Mouse (Mus musculus): ENCODE data around the gene Adamts9. TPM values are rescaled to one million over a fixed set of nuclear protein-coding genes. Genes with fewer than 3 reads are reported as not detected.

The Adamts9 gene
- total RNA-seq (2012; rRNA removed) (not detected in 2 replicates), total RNA-seq (2014; rRNA removed) (not detected in 2 replicates), polyA plus RNA-seq (2012; ENCODE audit: insufficient read length, low read depth) (not detected in 2 replicates)

- no peak for DNase-seq (ENCODE audit: extremely low read depth)
- TF ChIP-seq SIN3A (IDR thresholded peaks at IDR 0.05; ENCODE audit: low read length) (no peak), NELFE (IDR thresholded peaks at IDR 0.05; ENCODE audit: low read depth, low read length) (no peak), GABPA (IDR thresholded peaks at IDR 0.05; ENCODE audit: insufficient replicate concordance, low read depth, low read length) (no peak), EP300 (IDR thresholded peaks at IDR 0.05; ENCODE audit: low read length) (no peak)
- H3K27ac ChIP-seq (ENCODE audit: insufficient read depth, low read depth) = no peak within 1 kb of the TSS
These were observed at the start of gene Adamts9 for GRCm38 (mm10) chr6:92943057-92943781. Adamts9 (minus strand) TSS chr6:92943492.

DNA sequence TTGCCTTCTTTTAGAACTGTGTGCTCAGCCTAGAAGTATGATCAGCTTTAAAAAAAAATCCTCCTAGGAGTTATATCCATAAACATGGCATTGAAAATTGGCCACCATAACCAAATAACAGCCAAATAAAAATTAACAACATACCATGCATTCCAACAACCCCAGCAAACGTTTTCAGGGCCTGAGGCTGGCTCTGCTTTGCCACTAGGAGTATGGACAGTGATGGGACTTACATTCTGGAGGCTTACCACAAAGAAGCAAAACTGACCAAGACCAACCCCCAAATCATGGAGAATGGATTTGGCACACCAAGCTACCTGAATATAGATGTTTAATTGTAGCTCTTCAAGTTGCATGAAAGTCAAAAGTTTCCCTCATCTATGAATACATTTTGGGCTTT is 48.3 kb upstream of the Adamts9 start:
- Histone ChIP-seq H3K4me3 (replicated peaks in 1 of 3; ENCODE audit: low read depth in 2 of 3, low read length in 2 of 3, poor library complexity in 1 of 3) (no peak overlapping the region), H3K9ac (ENCODE audit: insufficient read depth, low read depth) (no peak overlapping the region), H3K27ac (ENCODE audit: insufficient read depth, low read depth) (no peak overlapping the region), H3K4me1 (ENCODE audit: control insufficient read depth in 1 of 2, insufficient read depth in 2 of 2) (no peaks in the 10 kb centered on the region), H3K4me2 (ENCODE audit: insufficient read depth, low read depth, poor library complexity, severe bottlenecking) (no peak overlapping the region), H3K9me3 (replicated peaks; ENCODE audit: low read length) (peaks cover 64% of the 10 kb centered on the region), H3K27me3 (replicated peaks) (no peaks in the 10 kb centered on the region), H3K79me2 (replicated peaks; ENCODE audit: control insufficient read depth, extremely low read depth, insufficient read depth, poor library complexity, severe bottlenecking) (no peaks in the 10 kb centered on the region), H3K36me3 (replicated peaks in 1 of 2; ENCODE audit: control insufficient read depth in 1 of 2, insufficient read depth in 1 of 2, low read length in 1 of 2) (no peaks in the 10 kb centered on the region)
- dilution Hi-C loops (cut with MboI; ENCODE audit: extremely low pct_ligation_motif_present, extremely low pct_unique_long_range_greater_than_20kb, low sequenced_read_pairs) = no loop called here
- in situ Hi-C loops (cut with MboI; ENCODE audit: low pct_ligation_motif_present, low pct_unique_long_range_greater_than_20kb, low sequenced_read_pairs) = no loop called here
- no peak for DNase-seq (ENCODE audit: extremely low read depth)
- TF ChIP-seq RAD21 (IDR thresholded peaks at IDR 0.05; ENCODE audit: low read depth, low read length) = no peak
- no peak for TF ChIP-seq POLR2A (IDR thresholded peaks at IDR 0.05; ENCODE audit: low read depth, low read length)
- TF ChIP-seq JUN (IDR thresholded peaks at IDR 0.05; ENCODE audit: insufficient read depth, low read depth, low read length) = no peak

More at GRCm38 (mm10) chr6:92943057-92943781, at the start of gene Adamts9:
- dilution Hi-C loops (cut with MboI; ENCODE audit: extremely low pct_ligation_motif_present, extremely low pct_unique_long_range_greater_than_20kb, low sequenced_read_pairs) = no loop called here
- in situ Hi-C loops (cut with MboI; ENCODE audit: low pct_ligation_motif_present, low pct_unique_long_range_greater_than_20kb, low sequenced_read_pairs) = no loop called here
- no peaks in the 10 kb centered on the region for H3K79me2 ChIP-seq (replicated peaks; ENCODE audit: control insufficient read depth, extremely low read depth, insufficient read depth, poor library complexity, severe bottlenecking)
- H3K27me3 ChIP-seq (replicated peaks) = no peaks in the 10 kb centered on the region
- no peaks in the 10 kb centered on the region for H3K36me3 ChIP-seq (replicated peaks in 1 of 2; ENCODE audit: control insufficient read depth in 1 of 2, insufficient read depth in 1 of 2, low read length in 1 of 2)
- no peak within 1 kb of the TSS for H3K4me2 ChIP-seq (ENCODE audit: insufficient read depth, low read depth, poor library complexity, severe bottlenecking)
- H3K4me1 ChIP-seq (ENCODE audit: control insufficient read depth in 1 of 2, insufficient read depth in 2 of 2) = no peaks in the 10 kb centered on the region
- peaks cover 84% of the 10 kb centered on the region for H3K9me3 ChIP-seq (replicated peaks; ENCODE audit: low read length)
- H3K9ac ChIP-seq (ENCODE audit: insufficient read depth, low read depth) = no peak within 1 kb of the TSS
- no peak within 1 kb of the TSS for H3K4me3 ChIP-seq (replicated peaks in 1 of 3; ENCODE audit: low read depth in 2 of 3, low read length in 2 of 3, poor library complexity in 1 of 3)

DNA sequence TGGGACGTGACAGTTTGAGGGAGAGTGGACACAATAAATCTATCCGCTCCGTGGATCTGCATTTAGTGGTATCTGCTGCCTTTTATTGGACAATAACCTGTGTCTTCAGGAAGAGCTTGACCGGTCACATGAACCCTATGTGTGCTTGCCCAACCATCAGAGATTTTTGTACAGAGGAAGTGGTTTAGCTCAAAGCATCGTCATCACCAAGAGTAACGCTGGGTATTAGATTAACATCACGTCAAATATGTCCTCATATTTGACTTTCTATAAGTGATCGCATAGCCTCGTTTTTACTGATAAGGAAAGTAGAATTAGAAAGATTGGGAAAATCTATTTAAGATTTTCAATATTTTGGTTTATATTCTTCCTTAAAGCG is 45.3 kb upstream of the Adamts9 start:
- Histone ChIP-seq H3K36me3 (replicated peaks in 1 of 2; ENCODE audit: control insufficient read depth in 1 of 2, insufficient read depth in 1 of 2, low read length in 1 of 2) (no peaks in the 10 kb centered on the region), H3K4me2 (ENCODE audit: insufficient read depth, low read depth, poor library complexity, severe bottlenecking) (no peak overlapping the region), H3K27ac (ENCODE audit: insufficient read depth, low read depth) (no peak overlapping the region), H3K27me3 (replicated peaks) (no peaks in the 10 kb centered on the region), H3K9ac (ENCODE audit: insufficient read depth, low read depth) (no peak overlapping the region), H3K4me3 (replicated peaks in 1 of 3; ENCODE audit: low read depth in 2 of 3, low read length in 2 of 3, poor library complexity in 1 of 3) (no peak overlapping the region), H3K9me3 (replicated peaks; ENCODE audit: low read length) (peaks cover 71% of the 10 kb centered on the region), H3K4me1 (ENCODE audit: control insufficient read depth in 1 of 2, insufficient read depth in 2 of 2) (no peaks in the 10 kb centered on the region), H3K79me2 (replicated peaks; ENCODE audit: control insufficient read depth, extremely low read depth, insufficient read depth, poor library complexity, severe bottlenecking) (no peaks in the 10 kb centered on the region)
- TF ChIP-seq MYC (IDR thresholded peaks at IDR 0.05; ENCODE audit: low read depth, low read length) (no peak), E2F4 (IDR thresholded peaks at IDR 0.05; ENCODE audit: insufficient replicate concordance, low read depth, low read length) (no peak), ELF1 (IDR thresholded peaks at IDR 0.05; ENCODE audit: low read depth, low read length) (no peak), SIN3A (IDR thresholded peaks at IDR 0.05; ENCODE audit: low read length) (no peak), ZNF384 (IDR thresholded peaks at IDR 0.05; ENCODE audit: low read depth, low read length) (no peak), PAX5 (IDR thresholded peaks at IDR 0.05; ENCODE audit: low read length) (no peak), MXI1 (IDR thresholded peaks at IDR 0.05; ENCODE audit: low read depth, low read length) (no peak), BHLHE40 (IDR thresholded peaks at IDR 0.05; ENCODE audit: low read depth, low read length) (no peak), HCFC1 (IDR thresholded peaks at IDR 0.05; ENCODE audit: low read depth, low read length) (no peak), CHD1 (IDR thresholded peaks at IDR 0.05; ENCODE audit: low read depth, low read length) (no peak), POLR2AphosphoS2 (IDR thresholded peaks at IDR 0.05; ENCODE audit: low read depth, low read length) (no peak), MAFK (IDR thresholded peaks at IDR 0.05; ENCODE audit: insufficient replicate concordance, low read length) (no peak), JUN (IDR thresholded peaks at IDR 0.05; ENCODE audit: insufficient read depth, low read depth, low read length) (no peak)
- dilution Hi-C loops (cut with MboI; ENCODE audit: extremely low pct_ligation_motif_present, extremely low pct_unique_long_range_greater_than_20kb, low sequenced_read_pairs) = no loop called here
- DNase-seq (ENCODE audit: extremely low read depth) = no peak
- in situ Hi-C loops (cut with MboI; ENCODE audit: low pct_ligation_motif_present, low pct_unique_long_range_greater_than_20kb, low sequenced_read_pairs) = no loop called here
